Mouse (Mus musculus): ENCODE results near the gene Gabrg3.

Gene Gabrg3

DNA sequence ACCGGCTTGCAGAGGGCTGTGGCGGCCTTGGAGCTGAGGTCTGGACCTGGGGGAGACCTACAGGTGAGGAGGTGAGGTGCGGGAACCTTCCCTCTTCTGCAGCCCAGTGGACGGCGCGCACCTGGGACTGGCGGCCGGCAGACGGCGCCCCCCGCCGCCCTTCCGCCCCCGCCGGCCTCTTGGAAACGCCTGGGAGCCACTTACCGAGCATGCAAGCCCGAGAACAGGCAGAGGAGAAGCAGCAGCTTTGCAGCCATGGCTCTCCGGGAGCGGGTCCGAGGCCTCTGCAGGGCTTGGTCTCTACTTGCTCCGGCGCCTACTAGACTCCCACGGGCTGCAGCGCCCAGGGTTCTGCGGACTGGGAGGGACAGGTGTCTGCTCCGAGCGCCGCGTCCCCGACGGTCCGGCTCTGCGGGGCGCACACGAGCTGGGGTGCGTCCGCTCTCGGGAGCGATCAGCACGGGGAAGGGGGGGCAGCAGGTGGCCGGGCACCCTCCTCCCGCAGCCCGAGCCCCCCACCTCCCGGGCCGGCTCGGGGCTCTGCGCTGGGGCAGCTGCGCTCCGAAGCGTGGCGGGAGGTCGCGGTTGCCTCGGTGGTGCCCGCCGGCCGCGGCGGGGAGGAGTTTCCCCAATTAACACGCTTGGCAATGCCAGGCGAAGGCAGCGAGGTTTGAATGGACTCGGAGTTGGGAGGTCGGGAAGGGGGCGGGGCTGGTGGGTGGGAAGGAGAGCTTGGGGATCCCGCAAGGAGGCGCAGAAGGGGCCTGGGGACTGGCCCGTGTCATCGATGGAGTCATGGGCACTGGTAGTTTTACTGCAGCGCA is at the start of gene Gabrg3:
TSS of gene Gabrg3 (minus strand) at position 672 of the 824 bp plus-strand sequence.
- DNase-seq, result peak; percentile 3

DNA sequence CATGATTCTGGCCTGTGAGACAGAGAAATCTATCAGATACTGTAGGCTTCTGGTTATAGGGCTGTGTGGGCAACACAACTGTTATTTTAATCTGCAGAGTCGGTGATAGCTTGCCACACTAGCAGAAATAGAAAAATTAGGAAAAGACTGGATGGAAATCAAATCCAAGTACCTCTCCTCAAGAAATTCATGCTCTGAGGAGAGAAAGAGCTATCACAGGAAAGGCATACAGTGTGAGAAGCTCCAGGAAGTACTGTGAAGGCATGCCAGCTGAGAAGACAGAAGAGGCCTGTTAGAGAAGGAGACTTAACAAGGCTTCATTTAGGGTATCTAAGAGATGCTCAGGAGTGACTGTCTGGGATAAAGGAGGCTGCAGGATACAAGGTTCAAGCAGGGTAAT is 35.7 kb upstream of the Gabrg3 start:
- DNase-seq, result no peak

DNA sequence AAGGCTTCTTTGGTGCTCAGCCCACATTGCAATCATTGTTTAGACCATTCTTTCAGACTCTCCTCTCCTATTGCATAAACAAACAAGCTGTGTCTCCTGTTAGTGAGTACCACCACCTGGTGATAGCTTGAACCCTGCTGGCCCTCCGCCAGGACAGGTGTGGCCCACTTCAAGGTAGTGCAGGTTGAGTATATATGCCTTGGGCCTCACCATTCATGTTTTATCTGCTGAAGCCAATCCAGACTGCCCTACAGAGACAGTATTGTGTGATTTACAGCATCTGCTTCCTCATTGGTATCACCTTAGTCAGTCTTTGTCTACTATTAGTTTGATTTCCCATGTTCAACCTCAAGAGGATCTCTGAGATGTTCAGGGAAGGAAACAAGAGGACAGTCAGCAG is 34.1 kb upstream of the Gabrg3 start:
- DNase-seq, result no peak

DNA sequence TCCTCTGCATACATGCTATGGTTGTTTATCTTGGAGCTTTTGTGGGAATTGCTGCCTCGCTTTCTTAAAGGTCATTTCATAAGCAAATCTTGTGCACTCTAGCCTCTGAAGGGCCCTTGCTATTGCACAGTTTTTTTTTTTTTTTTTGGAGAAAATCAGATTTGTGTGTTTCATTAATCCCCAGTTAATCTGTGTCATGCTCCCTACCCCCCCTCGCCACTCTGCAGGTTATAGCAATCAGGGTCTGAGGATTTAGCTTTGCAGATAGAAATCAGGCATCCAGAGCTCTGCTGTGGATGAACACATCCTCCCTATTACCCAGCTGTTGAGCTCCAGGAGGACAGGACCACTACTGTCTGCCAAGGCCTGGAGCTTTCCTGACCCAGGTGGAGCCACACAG is 32.4 kb upstream of the Gabrg3 start, which contains the start of gene Gabrb3:
TSS of gene Gabrb3 (plus strand) at position 301 of the 400 bp plus-strand sequence.
- DNase-seq, result no peak

DNA sequence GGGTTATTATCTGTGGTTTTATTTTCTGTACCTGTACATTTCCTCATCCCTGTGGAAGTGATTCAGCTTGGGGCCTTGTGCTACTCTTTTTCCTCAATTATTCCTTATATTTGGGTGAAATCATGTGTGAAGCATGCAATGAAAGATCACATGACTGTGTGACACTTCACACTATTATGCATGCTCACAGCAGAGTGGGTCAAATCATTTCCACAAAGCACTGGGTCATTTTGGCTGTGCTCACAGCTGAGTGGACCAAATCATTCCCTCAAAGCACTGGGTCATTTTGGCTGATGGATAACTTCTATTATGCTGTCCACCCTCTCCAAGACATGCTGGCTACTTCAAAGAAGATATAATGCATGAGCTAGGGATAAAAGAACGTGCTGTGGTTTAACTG is 25.9 kb upstream of the Gabrg3 start:
- no peak for DNase-seq

DNA sequence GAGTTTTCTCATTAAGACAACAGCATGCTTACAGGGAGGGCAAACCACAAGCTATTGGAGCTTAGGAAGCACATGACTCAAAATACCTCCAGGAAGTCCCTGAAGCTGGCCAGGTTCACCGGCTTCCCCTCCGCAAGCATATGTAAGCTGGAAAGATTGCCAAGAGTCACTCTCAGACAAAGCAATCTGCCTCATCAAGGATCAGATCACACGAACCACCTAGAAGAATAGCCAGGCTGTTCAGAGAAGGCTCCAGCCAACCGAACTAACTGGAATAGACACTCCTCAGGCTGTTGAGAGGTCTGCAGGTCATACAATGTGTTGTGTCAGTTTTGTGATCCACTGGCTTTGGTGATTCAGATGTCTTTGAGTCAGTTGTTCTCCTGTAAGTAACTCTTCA is 24.2 kb upstream of the Gabrg3 start:
- DNase-seq, result no peak

DNA sequence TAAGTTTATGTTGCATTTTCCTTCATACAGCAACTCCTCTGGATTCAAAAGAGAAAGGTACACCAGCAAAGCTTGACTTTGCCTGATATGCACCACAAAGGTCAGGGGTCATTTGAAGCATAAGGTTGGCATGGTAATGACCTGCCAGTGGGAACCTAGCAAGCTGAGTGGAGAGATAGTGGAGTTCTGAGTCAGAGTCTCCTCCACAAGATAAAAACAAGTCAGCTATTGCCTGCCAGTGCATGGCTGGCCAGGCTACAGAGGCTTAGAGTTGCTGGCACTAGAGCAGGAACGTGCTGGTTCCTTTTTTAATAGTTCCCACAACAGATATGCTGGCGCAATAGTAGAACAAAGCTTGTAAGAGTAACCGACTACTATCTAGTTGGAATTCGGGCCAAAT is 6.6 kb upstream of the Gabrg3 start:
- DNase-seq, result no peak

DNA sequence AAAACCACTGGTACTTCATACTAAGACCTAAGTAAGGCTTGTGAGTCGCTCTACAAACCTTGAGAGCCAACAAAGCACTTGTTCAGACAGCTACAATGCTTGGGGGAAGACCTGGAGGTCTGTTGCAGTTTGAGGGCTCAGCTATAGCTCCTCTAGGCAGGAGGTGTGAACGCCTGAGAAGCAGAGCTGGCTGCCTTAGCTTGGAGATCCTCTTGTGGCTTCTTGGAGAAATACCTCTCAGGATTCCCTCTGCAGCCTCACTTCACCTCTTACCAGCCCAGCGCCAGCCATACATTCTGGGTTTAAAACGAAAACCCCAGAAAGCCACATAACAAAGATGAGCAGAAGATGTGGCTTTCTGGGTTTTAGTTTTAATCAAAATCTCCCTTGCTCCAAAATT is 3.1 kb upstream of the Gabrg3 start:
- DNase-seq, result no peak

DNA sequence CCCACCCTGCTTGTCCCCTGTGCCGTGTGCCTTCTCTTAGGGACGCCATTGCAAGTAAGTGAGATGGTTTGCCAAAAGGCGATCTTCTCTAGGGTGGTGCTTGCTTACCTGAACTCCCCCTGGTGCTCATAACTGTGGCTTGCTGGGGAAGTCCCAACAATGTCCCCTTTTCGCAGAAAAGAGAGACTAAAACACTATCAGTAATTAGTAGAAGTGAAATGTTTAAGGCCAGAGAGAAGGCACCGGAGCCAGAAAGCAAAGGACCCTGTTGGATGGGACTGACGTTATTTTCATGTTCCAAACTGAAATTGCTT is 310 bp upstream of the Gabrg3 start:
- no peak for DNase-seq

DNA sequence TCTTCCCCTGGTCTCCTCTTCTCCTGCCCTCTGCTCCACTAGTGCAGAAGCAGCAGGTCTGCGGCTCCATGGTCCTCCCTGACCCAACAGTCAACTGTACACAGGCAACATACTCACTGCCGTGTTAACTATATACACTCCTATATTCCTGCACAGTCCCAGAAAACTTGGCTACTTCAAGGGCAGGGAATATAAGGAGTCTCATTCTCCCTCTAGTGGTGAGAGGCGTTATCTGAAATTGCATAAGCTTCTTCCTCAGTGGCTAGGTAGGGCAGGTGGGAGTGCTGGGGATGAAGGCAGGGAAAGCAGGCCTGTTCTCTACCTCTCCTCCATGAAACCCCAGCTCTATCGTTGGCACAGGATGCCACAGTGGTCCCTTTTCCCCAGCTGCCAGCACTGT is 2.9 kb downstream of the Gabrg3 start:
- peak in 1 of 2 experiments; percentile 1 for DNase-seq

DNA sequence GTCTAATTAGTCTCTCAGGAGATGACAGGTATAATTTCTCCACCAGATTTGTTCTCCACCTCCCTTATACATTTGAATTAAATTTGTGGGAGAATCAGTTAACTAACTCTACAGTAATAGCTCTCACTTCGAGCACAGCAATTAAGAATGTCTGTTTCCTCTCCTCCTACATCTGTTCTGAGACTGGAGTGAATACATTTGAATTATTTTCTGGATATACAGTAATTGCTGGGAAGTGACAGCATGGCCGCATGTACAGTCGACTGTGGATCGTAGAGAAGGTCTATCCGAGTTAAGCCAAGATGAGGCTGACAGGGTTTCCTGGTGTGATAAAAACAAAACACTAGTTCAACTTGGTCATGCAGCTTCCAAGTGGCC is 21.0 kb downstream of the Gabrg3 start:
- no peak for DNase-seq

DNA sequence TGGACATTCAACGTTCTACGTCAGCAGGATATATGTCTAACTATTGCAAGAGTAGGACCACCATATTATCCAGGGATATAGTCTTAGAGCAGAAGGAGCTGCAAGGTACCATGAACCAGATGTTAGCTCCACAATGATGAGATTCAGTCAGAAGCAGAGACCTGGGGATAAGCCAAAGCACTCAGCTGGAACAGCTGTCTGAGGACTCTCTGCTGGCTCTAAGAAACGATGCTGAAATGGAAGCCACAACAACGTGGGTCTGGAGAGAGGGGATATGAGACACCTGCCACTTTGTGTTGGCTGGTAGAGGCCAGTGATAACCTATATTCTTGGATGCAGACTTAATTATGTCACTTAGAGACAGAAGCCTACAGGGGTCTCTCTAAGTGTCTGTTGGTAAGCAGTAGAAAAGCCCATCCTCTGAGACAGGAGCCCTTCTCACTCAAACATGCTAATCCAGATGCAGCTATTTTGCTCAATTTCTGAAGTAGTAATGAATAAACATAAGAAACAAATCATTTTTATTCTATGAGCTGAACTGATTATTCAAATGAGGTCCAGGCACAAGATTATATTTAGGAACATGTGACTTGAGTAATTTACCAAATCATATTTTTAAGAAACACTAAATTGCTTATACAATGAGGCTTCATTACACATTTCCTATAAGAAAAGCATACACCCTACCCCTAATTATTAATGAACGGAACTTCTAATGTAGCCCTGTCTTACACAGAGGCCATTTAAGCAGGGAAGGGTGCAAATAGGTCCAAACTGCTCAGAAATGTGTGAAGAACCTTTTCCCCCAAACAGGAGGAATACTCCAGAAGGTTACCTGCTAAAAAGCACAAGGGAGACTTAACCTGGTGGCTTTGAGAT is 21.6 kb downstream of the Gabrg3 start:
- DNase-seq, result no peak

DNA sequence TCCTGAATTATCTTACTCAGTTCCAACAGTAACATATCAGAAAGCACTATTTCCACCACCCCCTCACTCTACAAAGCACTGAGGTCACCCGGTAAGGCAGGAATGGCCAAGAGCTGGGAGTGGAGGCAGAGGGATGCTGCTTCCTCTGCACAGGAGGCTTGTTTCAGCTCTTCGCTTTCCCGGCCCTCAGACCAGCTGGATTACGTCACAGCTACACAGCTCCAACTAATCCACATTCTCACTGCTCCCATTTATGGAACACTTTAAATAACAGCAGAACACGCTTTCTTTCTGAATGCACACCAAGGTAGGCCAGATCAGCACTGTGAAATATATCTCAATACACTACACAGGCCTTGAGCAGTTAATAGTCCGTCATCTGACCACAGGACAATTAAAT is 23.2 kb downstream of the Gabrg3 start:
- no peak for DNase-seq

DNA sequence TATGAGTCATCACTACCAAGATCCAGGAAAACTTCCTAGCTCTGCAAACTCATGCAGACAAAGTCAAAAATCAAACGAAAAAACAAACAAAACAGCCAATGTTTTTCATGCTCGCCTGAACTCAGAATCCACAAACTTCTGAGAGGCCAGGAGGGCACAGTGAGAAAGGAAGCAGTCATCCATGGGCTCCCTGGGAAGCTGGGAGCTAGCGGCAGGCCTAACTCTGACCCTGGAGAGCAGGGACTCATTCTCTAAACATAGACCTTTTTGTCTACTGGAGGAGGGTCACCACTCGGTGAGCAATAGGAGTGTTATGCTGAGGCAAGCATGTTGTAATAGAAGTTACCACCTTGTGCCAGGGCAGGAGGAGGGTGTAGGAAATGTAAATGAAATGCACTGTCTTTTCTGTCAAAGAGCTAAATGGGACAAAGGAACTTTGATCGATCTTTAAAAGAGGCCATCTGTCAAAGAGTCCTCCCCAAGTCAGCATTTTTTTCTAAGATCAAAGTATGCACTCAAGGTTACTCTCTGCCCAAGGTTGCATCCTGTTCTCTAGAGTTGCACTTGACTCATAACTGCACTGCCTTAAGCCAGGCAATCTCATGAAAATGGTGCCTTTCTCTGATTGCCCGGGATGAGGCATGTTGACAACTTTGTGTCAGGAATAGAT is 29.0 kb downstream of the Gabrg3 start:
- DNase-seq, result no peak

DNA sequence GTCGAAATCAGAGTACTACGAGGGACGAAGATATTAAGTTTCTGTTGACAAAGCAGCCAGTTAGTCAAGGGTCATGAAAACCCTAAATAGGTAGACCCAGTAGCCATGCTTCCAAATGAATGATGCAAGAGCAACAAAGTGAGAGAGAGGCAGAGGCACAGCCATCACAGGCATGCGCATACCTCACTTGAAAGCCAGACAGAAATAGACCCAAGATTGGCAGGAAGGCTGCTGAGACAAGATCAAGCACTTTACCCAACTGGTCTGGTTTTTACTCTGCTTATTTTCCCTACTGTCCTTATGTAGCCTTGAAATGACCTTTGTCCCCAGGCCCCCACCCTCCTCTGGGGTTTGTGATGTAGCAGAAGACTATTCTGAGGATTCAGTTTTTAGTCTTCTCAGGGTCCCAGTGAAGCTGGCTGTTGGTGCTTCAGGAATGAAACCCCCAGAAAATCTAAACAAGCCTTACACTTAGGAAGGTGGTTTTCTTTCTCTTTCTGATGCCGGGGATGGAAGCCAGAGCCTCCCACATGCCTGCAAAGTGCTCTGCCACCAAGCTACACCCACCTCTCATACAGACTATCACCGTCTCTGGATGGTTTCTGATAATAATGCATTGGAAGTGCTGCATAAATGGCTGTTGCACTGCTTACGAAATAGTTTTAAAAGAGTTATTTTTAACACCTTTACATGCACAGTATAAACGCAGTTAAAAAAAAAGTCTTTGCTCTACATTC is 30.3 kb downstream of the Gabrg3 start:
- DNase-seq, result no peak

DNA sequence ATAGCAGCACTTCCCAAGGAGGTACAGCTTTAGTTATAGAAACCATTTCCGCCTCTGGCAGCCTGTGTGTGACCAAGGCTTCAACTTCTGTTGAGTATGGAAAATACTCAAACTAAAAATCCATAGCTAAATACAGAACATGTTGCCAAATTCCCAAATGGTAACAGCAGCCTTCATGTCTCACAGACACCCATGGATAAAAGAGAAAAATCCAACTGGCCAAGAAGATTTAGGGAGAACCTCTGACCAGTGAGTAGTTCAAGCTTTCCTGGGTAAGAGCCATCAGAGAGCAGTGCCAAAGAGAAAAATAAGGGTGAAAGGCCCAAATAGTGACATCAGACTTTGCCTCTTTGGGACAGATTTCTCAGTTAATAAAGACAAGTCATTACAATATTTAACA is 38.2 kb downstream of the Gabrg3 start:
- no peak for DNase-seq

DNA sequence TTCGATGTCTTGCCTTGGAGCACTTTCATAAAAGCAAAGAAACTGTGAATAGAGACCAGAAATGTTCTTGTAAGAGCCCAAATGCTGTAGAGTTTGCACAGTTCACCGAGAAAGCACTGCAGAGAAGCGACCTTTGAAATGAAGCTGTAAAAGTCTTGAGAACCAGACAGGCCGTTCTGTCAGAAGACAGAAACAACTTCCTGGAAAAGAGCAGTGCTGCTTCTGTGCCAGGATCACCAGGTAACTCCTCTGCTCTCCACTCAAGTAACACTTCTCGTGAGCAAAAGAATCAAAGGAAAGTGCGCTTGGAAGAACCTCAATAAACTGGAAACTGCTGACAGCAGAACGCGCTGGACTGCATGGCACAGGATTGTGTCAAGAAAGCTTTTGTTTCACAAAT is 45.1 kb downstream of the Gabrg3 start:
- DNase-seq, result no peak

DNA sequence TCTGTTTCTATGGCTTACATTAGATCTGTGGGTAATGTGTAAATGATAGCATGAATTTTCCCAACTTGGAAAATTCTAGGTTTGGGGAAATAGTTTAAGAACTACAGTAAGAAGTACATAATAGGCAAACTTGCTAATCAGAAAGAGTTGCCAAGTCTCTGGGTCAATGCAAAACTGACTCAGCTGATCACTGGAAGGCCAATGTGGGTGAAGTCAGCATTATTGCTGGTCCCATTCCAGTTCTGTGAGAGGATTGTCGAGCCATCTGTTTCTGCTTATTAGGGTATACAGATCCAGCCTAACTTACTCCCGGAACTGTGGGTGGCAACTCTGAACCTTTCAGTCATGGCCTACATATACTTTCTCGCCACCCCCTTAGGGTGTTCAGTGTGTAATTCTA is 55.8 kb downstream of the Gabrg3 start:
- no peak for DNase-seq

DNA sequence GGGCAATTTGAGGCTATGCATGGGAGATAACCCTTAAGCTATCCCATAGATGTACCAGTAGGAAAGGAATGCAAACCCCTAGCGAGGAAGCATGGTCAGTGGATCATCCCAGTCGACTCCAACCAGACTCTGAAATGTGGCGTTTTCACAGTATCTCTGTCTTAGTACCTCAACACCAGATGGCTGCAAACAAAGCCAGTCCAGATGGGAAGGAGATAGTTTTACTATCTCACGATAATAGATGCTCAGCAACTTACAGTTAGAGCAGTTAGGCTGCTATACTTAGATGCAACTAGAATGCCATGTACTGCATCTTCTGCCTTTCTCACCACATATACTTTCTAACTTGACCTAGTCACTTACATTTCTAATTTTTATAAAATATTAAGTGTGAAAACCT is 56.7 kb downstream of the Gabrg3 start:
- no peak for DNase-seq

DNA sequence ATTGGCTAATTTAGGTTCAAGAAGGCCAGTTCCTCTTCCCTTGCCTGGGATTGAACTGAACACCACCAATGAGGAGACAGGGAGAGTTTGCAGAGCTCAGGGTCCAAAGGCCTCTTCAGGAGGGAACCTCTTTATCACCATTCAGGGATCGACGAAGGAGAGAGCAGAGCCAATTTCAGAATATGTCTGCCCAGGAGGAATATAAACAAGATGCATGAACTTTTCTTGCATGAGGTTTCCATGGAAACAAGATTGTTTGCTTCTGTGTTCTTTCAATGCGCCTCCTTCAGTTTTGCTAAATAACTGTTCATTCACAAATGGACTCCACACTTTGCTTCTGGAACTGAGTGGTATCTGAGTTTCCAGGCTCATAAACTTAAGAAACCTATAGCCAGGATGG is 62.5 kb downstream of the Gabrg3 start:
- DNase-seq, result no peak

DNA sequence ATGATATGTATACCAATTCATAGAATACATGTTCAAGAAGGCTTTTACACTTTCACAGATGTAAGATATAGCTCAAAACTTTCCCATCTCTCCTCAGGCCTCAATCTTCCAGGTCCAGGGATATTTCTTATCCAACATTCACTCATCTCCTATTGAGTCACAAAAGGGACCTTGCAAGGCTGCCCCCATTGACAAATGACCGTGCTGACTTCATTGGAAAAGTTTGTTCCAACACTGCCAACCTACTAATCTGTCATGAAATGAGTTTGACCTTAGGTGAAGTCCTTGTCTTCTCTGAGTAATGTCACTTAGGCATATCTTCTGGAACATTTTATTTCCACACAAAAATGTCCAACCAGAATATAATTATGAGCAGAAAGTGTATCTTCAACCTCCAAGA is 64.9 kb downstream of the Gabrg3 start:
- DNase-seq, result no peak

DNA sequence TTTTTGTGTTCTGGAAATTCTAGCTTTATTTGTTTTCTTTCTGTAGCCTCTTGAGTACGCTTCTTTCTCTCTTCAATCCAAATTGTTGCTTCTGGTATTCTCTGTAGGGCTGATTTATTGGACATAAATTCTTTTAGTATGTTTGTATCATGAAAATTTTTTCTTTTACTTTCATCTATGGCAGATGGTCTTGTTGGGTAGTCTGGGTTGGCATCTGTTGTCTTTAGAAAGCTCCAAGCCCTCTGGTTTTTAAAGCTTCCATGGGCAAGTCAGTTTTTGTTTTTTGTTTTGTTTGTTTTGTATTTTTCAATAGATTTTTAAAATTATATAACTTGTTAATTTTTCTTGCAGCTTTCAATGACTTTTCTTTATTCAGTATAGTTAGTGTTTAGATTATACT is 72.0 kb downstream of the Gabrg3 start:
- DNase-seq, result no peak

DNA sequence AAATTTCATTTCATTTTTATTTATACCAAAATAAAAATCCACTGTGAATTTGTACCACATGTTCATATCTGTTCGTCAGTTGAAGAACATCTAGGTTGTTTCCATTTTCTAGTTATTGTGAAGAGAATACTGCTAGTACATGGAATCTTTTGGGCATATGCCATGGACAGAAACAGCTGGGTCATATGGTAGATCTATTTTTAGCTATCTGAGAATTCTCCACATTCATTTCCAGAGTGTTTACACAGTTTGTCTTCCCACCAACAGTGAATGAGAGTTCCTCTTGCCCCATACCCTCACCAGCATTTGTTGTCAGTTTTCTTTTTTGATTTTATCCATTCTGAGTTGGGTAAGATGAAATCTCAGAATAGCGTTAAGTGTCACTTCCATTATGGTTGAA is 75.0 kb downstream of the Gabrg3 start:
- no peak for DNase-seq
